Mouse (Mus musculus) midbrain, postnatal 0 days (tissue): ENCODE measurements around the gene BC004004. TPM values are rescaled to one million over a fixed set of nuclear protein-coding genes. Genes with fewer than 3 reads are reported as not detected.
A peak's percentile ranks its signal among the peaks of the same experiment; 100 is the strongest.

ENCODE experiments used
- ATAC-seq: fragments of 200-750 bp; cut with Nextera tagmentation; 2 replicates; pipeline ENCODE4 v1.8.0; 2017; ENCODE audit warnings: moderate number of reproducible peaks, mild to moderate bottlenecking, moderate TSS enrichment, moderate library complexity; ENCODE audit not compliant: low FRiP score
- DNase-seq: peaks from one replicate; pipeline ENCODE4 v3.0.0-alpha.2; 2015; ENCODE audit warnings: low spot score
- H3K27ac ChIP-seq: fragments of 300-500 bp; sonication (generic); 2 replicates; pipeline ENCODE4 v1.5.1; 2014; ENCODE audit warnings: low read depth, mild to moderate bottlenecking, low read length, mixed read lengths
- H3K27me3 ChIP-seq: fragments of 300-500 bp; sonication (generic); 2 replicates; pipeline ENCODE4 v1.6.1; 2014; ENCODE audit warnings: low read length, control low read depth, mixed read lengths; ENCODE audit not compliant: insufficient read depth
- H3K36me3 ChIP-seq: fragments of 300-500 bp; sonication (generic); 2 replicates; pipeline ENCODE4 v1.6.1; 2014; ENCODE audit warnings: low read length, control low read depth, mixed read lengths; ENCODE audit not compliant: insufficient read depth
- H3K4me1 ChIP-seq: fragments of 300-500 bp; sonication (generic); 2 replicates; pipeline ENCODE4 v1.6.1; 2014; ENCODE audit warnings: mild to moderate bottlenecking, control low read depth, antibody characterized with exemption, low read length, mixed read lengths; ENCODE audit not compliant: insufficient read depth
- H3K4me2 ChIP-seq: fragments of 300-500 bp; sonication (generic); 2 replicates; pipeline ENCODE4 v1.6.1; 2014; ENCODE audit warnings: low read depth, mild to moderate bottlenecking, low read length, mixed read lengths; ENCODE audit not compliant: poor library complexity, severe bottlenecking
- H3K4me3 ChIP-seq: fragments of 300-500 bp; sonication (generic); 2 replicates; pipeline ENCODE4 v1.5.1; 2014; ENCODE audit warnings: low read depth, mild to moderate bottlenecking, low read length, moderate library complexity
- H3K9ac ChIP-seq: fragments of 300-500 bp; sonication (generic); replicated peaks from 2 replicates; pipeline ENCODE4 v1.6.1; 2014; ENCODE audit warnings: mild to moderate bottlenecking, low read length, moderate library complexity, mixed read lengths; ENCODE audit not compliant: poor library complexity, severe bottlenecking
- H3K9me3 ChIP-seq: fragments of 300-500 bp; sonication (generic); 2 replicates; pipeline ENCODE4 v1.6.1; 2016; ENCODE audit warnings: low read length, control low read depth
- CTCF ChIP-seq: IDR thresholded peaks from 2 replicates; pipeline ENCODE4 v1.5.1; 2016; ENCODE audit warnings: antibody characterized with exemption, mild to moderate bottlenecking
- WGBS: fragments of 180-500 bp; shearing (Covaris S2); extraction: QIAGEN DNeasy Blood & Tissue Kit; methylation state at CpG from one replicate; pipeline ENCODE4 v1.1.7; 2014; 5-methylcytosine and 5-hydroxymethylcytosine counted together
- polyA plus RNA-seq: library from polyadenylated mRNA; unstranded; fragments of >200 nt; fragmentation: Nextera tagmentation; extraction: Ambion mirVana; gene quantifications from 2 replicates; pipeline ENCODE4 v1.2.1, GENCODE M21; 2015
- total RNA-seq: library from RNA; depleted of rRNA; stranded (reverse); fragments of >200 nt; gene quantifications from 2 replicates; pipeline ENCODE4 v1.2.3, GENCODE M21; 2014

The BC004004 gene
- total and polyA plus RNA-seq, 2 experiments from 2014 or later: 120 to 146 TPM

DNA sequence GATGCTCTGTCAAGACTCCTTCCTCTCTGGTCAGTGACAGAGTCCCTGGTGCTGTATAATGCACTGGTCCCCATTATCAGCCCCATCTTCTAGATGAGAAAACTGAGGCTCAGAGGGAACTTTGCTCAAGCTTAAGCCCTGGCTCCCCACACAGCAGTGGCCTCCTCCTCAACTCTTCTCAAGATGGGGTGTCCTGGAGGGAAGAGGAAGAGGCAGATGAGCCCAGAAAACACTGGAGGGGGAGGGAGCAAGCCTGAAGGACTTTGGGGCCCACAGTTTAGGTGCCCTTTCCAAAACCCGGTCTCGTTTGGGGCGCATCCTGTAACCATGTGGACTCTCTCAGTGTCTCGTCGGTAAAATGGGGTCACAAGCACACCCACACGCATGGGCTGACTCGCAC is 50.9 kb downstream of the BC004004 start:
- ATAC-seq: no peak

DNA sequence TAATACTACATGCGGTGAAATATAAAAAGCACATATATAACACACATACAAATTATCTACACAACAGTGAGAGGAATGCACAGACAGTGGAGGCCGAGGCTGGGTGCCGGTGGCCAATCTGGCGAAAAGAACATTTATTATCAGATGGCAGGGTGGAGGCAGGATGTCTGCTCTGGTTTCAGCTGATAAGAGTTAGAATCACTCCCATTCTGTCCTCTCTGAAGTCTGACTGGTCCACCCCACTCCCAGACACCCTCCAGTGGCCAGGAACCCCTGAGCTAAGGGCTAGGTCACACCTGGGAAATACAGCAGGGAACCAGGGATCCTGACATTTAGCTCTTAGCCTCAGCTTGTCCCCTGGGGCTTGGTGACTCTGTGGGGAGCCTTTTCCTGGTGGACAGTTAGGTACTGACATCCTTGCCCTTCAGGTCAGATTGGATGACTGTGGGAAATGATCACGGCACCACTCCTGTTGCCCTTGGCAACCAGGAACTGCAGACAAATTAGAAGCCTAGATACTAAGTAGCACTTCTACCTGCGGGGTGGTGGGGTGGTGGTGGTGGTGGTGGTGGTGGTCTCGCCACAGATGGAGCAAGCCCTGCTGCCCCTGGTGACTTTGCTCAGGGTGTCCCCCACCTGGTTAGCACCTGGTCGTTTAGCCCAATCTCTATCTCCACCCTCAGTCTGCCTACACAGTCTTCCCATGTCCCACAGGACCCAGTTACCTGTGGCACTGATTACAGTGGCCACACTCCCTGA is 51.5 kb downstream of the BC004004 start:
- Histone ChIP-seq H3K27me3 (no peaks in the 10 kb centered on the region; the same call in 1 of the 2 replicates), H3K4me2 (no peak overlapping the region), H3K4me3 (no peak overlapping the region), H3K4me1 (peaks cover 6% of the 10 kb centered on the region; the same call in 1 of the 2 replicates), H3K9ac (no peak overlapping the region), H3K9me3 (no peaks in the 10 kb centered on the region), H3K36me3 (no peaks in the 10 kb centered on the region), H3K27ac (no peak overlapping the region)
- 61% methylated on average over 8 of the region's 8 CpGs for WGBS
- no peak for TF ChIP-seq CTCF
- no peak for ATAC-seq
- no peak for DNase-seq

More for the DNA sequence above, 50.9 kb downstream of the BC004004 start:
- no peaks in the 10 kb centered on the region for H3K9me3 ChIP-seq
- no peak overlapping the region for H3K9ac ChIP-seq
- no peak overlapping the region for H3K27ac ChIP-seq
- H3K4me2 ChIP-seq: no peak overlapping the region
- DNase-seq: no peak
- H3K36me3 ChIP-seq: no peaks in the 10 kb centered on the region
- no peak overlapping the region for H3K4me3 ChIP-seq
- H3K4me1 ChIP-seq: peaks cover 6% of the 10 kb centered on the region; the same call in 1 of the 2 replicates
- 92% methylated on average over 7 of the region's 7 CpGs for WGBS
- no peaks in the 10 kb centered on the region; the same call in 1 of the 2 replicates for H3K27me3 ChIP-seq
- TF ChIP-seq CTCF: no peak

DNA sequence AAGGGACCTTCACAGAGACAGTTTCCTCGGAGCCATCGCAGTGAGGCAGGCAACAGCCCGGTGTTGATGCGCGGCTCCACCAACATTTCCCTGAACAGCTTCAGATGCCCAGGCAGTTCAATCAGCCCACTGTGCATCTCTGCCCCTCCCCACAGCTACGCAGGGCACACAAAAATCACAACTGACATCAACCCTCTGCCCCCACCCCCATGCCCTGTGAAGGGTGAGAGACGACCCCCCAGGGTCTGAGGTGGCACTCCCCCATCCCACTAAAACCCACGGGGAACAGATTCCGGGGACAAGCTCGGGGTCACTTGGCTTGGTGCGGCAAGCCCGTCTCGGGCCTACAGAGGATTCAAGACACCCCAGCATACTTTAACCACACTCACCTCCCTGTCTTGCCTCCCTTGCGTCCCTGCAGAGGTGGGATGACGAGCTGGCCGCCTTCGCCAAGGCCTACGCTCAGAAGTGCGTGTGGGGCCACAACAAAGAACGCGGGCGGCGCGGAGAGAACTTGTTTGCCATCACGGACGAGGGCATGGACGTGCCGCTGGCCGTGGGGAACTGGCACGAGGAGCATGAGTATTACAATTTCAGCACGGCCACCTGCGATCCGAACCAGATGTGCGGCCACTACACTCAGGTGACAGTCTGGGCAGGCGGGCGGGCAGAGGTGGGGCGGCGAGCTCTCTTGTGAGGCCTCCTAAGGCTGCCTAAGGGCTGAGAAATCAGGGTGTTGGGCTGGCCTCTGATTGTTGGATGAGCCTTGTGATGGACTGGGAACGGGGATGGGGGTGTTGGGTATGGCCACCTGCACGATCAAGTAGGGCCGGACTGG is 53.4 kb downstream of the BC004004 start:
- WGBS: 32% methylated on average over 41 of the region's 41 CpGs
- ATAC-seq (no peak), DNase-seq (no peak)
- Histone ChIP-seq H3K36me3 (no peaks in the 10 kb centered on the region), H3K9ac (no peak overlapping the region), H3K4me2 (peak overlapping the region; percentile 4; the same call in 1 of the 2 replicates), H3K9me3 (no peaks in the 10 kb centered on the region), H3K27ac (no peak overlapping the region), H3K27me3 (no peaks in the 10 kb centered on the region; the same call in 1 of the 2 replicates), H3K4me3 (no peak overlapping the region), H3K4me1 (peaks cover 16% of the 10 kb centered on the region)
- TF ChIP-seq CTCF: no peak

DNA sequence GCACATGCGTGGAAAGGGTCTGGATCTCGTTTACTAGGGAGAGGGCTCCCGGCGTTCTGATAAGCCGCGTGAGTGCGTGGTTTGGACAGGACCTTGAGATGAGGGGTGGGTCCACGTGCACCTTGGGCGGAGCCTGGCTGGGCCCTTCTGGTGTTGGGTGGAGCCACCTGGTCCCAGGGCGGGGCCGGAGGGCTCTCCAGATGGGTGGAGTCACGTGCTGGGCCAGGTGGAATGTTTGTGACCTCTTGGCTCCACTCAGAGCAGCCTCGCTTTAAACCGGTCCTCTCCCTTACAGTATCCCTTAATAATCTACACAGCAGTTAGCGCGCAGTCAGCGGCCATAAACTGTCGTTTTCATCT is 54.0 kb downstream of the BC004004 start:
- WGBS: 44% methylated on average over 18 of the region's 18 CpGs
- DNase-seq (no peak), ATAC-seq (no peak)
- Histone ChIP-seq H3K9me3 (no peaks in the 10 kb centered on the region), H3K36me3 (no peaks in the 10 kb centered on the region), H3K9ac (no peak overlapping the region), H3K4me3 (no peak overlapping the region), H3K4me1 (peaks cover 16% of the 10 kb centered on the region), H3K27ac (no peak overlapping the region), H3K4me2 (peak overlapping the region; percentile 4; the same call in 1 of the 2 replicates), H3K27me3 (no peaks in the 10 kb centered on the region; the same call in 1 of the 2 replicates)
- TF ChIP-seq CTCF: no peak

DNA sequence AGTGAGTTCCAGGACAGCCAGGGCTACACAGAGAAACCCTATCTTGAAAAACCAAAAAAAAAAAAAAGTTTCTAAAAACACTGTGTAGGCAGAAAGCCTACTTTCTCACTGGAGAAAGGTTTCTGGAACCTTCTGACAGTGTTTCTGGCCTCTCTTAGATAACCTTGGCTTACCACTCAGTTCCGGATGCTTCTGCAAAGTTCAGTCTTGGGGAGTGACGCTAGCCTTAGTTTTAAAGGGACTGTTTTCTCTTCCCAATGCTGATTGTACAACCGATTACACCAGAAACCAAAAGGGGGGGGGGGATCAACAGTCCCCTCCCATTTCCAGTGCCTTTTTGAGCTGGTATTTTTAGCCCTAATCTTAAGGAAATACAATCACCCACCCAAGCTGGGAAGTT is 55.0 kb downstream of the BC004004 start:
- no peak for ATAC-seq
- 96% methylated on average over 3 of the region's 3 CpGs for WGBS
- Histone ChIP-seq H3K4me3 (no peak overlapping the region), H3K27ac (no peak overlapping the region), H3K36me3 (no peaks in the 10 kb centered on the region), H3K9me3 (no peaks in the 10 kb centered on the region), H3K4me2 (no peak overlapping the region), H3K27me3 (no peaks in the 10 kb centered on the region; the same call in 1 of the 2 replicates), H3K9ac (no peak overlapping the region), H3K4me1 (peaks cover 18% of the 10 kb centered on the region)
- TF ChIP-seq CTCF: no peak
- no peak for DNase-seq
